Mouse (Mus musculus): ENCODE results near the gene 1110059G10Rik. TPM values are rescaled to one million over a fixed set of nuclear protein-coding genes. Genes with fewer than 3 reads are reported as not detected.

The 1110059G10Rik gene
- 44.0 and 47.3 TPM in 2 replicates for polyA plus RNA-seq (2015; fragmentation: Nextera tagmentation; extraction: Ambion mirVana)

DNA sequence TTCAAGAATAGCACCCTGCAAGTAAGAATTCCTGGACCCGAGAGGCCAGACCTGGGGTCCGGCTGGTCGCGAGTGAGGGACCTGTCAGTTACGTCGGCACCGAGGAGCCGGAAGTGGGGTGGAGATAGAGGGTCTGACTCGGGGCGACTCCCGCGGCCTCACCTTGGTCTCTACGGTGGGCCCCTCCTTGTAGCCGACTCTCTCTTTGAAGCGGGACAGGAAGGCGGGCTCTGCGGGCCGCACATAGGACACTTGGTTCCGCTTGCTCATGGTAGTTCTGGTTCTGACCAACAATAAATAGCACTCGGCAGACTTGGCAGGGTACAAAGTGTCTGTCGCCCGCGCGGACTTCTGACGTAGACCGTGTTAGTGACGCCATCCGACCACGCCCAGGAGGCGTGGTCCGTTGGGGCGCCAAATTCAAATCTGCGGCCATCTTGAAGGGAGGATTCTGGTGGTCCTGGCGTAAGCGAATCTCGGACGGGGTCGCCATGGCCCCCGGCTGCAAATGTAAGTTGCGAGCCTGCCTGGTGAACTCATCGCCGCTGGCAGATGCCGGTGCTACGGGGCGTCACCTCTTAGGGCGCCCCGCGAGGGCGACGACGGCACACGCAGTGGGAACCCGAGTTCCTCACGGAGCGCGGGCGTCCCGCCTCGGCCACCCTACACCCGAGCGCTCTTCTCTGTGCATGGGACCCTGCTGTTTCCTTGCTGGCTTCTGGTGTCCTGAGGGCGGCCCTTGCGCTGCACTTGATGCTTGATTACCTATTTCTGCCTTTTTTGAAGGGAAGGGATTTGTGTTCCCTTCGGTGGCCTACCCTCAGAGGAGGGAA is at the start of gene 1110059G10Rik, which contains the start of gene Kif15:
Gene 1110059G10Rik (minus strand): TSS at position 358 of the 833 bp plus-strand sequence.
Gene Kif15 (plus strand): TSS at position 404 of the 833 bp plus-strand sequence.
- ATAC-seq (replicated peaks; ENCODE audit: low FRiP score, low read depth), result peak; percentile 97
- peak within 1 kb of the TSS; percentile 86 for H3K9ac ChIP-seq (ENCODE audit: low read depth, low read length)
- TF ChIP-seq CTCF (IDR thresholded peaks at IDR 0.05; ENCODE audit: low read depth), result 0 out of 2 replicates have a peak, but pooled peaks have one; percentile 5

GRCm38 (mm10) chr9:122999193-122999586 is 48.4 kb upstream of the 1110059G10Rik start:
- ATAC-seq (replicated peaks; ENCODE audit: low FRiP score, low read depth) (no peak), DNase-seq (ENCODE audit: low spot score) (no peak)
- Histone ChIP-seq H3K27me3 (ENCODE audit: insufficient read depth, low read length) (no peaks in the 10 kb centered on the region), H3K9me3 (replicated peaks; ENCODE audit: low read length) (no peaks in the 10 kb centered on the region), H3K36me3 (ENCODE audit: insufficient read depth, low read length) (peaks cover 41% of the 10 kb centered on the region; the same call in 1 of the 2 replicates), H3K4me1 (replicated peaks; ENCODE audit: insufficient read depth, low read length) (no peaks in the 10 kb centered on the region), H3K4me3 (replicated peaks; ENCODE audit: low read depth, low read length) (no peak overlapping the region), H3K9ac (ENCODE audit: low read depth, low read length) (no peak overlapping the region), H3K27ac (no peak overlapping the region), H3K4me2 (ENCODE audit: low read length) (no peak overlapping the region)
- TF ChIP-seq CTCF (IDR thresholded peaks at IDR 0.05; ENCODE audit: low read depth), result no peak
- 94% methylated on average over 4 of the region's 4 CpGs for WGBS

More for the DNA sequence above, at the start of gene 1110059G10Rik, which contains the start of gene Kif15:
- H3K4me2 ChIP-seq (ENCODE audit: low read length), result peak within 1 kb of the TSS; percentile 72
- H3K4me3 ChIP-seq (replicated peaks; ENCODE audit: low read depth, low read length), result peak within 1 kb of the TSS; percentile 90
- no peaks in the 10 kb centered on the region for H3K27me3 ChIP-seq (ENCODE audit: insufficient read depth, low read length)
- DNase-seq (ENCODE audit: low spot score), result peak; percentile 94
- under 1% methylated on average over 64 of the region's 64 CpGs for WGBS
- H3K9me3 ChIP-seq (replicated peaks; ENCODE audit: low read length), result no peaks in the 10 kb centered on the region
- peaks cover 4% of the 10 kb centered on the region; the same call in 1 of the 2 replicates for H3K36me3 ChIP-seq (ENCODE audit: insufficient read depth, low read length)
- H3K4me1 ChIP-seq (replicated peaks; ENCODE audit: insufficient read depth, low read length), result no peaks in the 10 kb centered on the region
- H3K27ac ChIP-seq, result peak within 1 kb of the TSS; percentile 78

- Histone ChIP-seq H3K36me3 (ENCODE audit: insufficient read depth, low read length) (peaks cover 37% of the 10 kb centered on the region; the same call in 1 of the 2 replicates), H3K9me3 (replicated peaks; ENCODE audit: low read length) (no peaks in the 10 kb centered on the region)
- WGBS, result 90% methylated on average over 10 of the region's 10 CpGs
Observed at GRCm38 (mm10) chr9:122998406-122999192, 47.8 kb upstream of the 1110059G10Rik start.

GRCm38 (mm10) chr9:122928915-122929314 is 21.9 kb downstream of the 1110059G10Rik start:
- H3K9me3 ChIP-seq (replicated peaks; ENCODE audit: low read length), result no peaks in the 10 kb centered on the region
- peaks cover 59% of the 10 kb centered on the region for H3K36me3 ChIP-seq (ENCODE audit: insufficient read depth, low read length)
- 98% methylated on average over 3 of the region's 3 CpGs for WGBS

More at GRCm38 (mm10) chr9:122998406-122999192, 47.8 kb upstream of the 1110059G10Rik start:
- H3K9ac ChIP-seq (ENCODE audit: low read depth, low read length), result no peak overlapping the region
- ATAC-seq (replicated peaks; ENCODE audit: low FRiP score, low read depth) (no peak), DNase-seq (ENCODE audit: low spot score) (no peak)
- H3K4me1 ChIP-seq (replicated peaks; ENCODE audit: insufficient read depth, low read length), result no peaks in the 10 kb centered on the region
- H3K27me3 ChIP-seq (ENCODE audit: insufficient read depth, low read length), result no peaks in the 10 kb centered on the region
- no peak overlapping the region for H3K27ac ChIP-seq
- no peak overlapping the region for H3K4me3 ChIP-seq (replicated peaks; ENCODE audit: low read depth, low read length)
- H3K4me2 ChIP-seq (ENCODE audit: low read length), result no peak overlapping the region
- TF ChIP-seq CTCF (IDR thresholded peaks at IDR 0.05; ENCODE audit: low read depth), result no peak

GRCm38 (mm10) chr9:122922936-122923381 is 27.8 kb downstream of the 1110059G10Rik start, which contains the start of gene Zfp105:
Gene Zfp105, plus strand, starts transcription at chr9:122923072.
- H3K4me3 ChIP-seq (replicated peaks; ENCODE audit: low read depth, low read length), result peak within 1 kb of the TSS; percentile 66
- no peaks in the 10 kb centered on the region for H3K27me3 ChIP-seq (ENCODE audit: insufficient read depth, low read length)
- H3K36me3 ChIP-seq (ENCODE audit: insufficient read depth, low read length), result peaks cover 27% of the 10 kb centered on the region
- H3K4me1 ChIP-seq (replicated peaks; ENCODE audit: insufficient read depth, low read length), result no peaks in the 10 kb centered on the region
- H3K4me2 ChIP-seq (ENCODE audit: low read length), result peak within 1 kb of the TSS; percentile 64
- H3K9me3 ChIP-seq (replicated peaks; ENCODE audit: low read length), result no peaks in the 10 kb centered on the region
- H3K27ac ChIP-seq, result peak within 1 kb of the TSS; percentile 42; the same call in 1 of the 2 replicates
- ATAC-seq (replicated peaks; ENCODE audit: low FRiP score, low read depth), result peak; percentile 95
- whole genome bisulfite sequencing, result under 1% methylated on average over 43 of the region's 43 CpGs
- no peak for TF ChIP-seq CTCF (IDR thresholded peaks at IDR 0.05; ENCODE audit: low read depth)
- DNase-seq (ENCODE audit: low spot score), result peak; percentile 92
- peak within 1 kb of the TSS; percentile 89 for H3K9ac ChIP-seq (ENCODE audit: low read depth, low read length)

More at GRCm38 (mm10) chr9:122928915-122929314, 21.9 kb downstream of the 1110059G10Rik start:
- no peak for DNase-seq (ENCODE audit: low spot score)
- no peak for ATAC-seq (replicated peaks; ENCODE audit: low FRiP score, low read depth)
- H3K27ac ChIP-seq, result no peak overlapping the region
- TF ChIP-seq CTCF (IDR thresholded peaks at IDR 0.05; ENCODE audit: low read depth), result no peak
- no peak overlapping the region for H3K9ac ChIP-seq (ENCODE audit: low read depth, low read length)
- no peaks in the 10 kb centered on the region for H3K27me3 ChIP-seq (ENCODE audit: insufficient read depth, low read length)
- no peak overlapping the region for H3K4me3 ChIP-seq (replicated peaks; ENCODE audit: low read depth, low read length)
- H3K4me2 ChIP-seq (ENCODE audit: low read length), result no peak overlapping the region
- no peaks in the 10 kb centered on the region for H3K4me1 ChIP-seq (replicated peaks; ENCODE audit: insufficient read depth, low read length)

DNA sequence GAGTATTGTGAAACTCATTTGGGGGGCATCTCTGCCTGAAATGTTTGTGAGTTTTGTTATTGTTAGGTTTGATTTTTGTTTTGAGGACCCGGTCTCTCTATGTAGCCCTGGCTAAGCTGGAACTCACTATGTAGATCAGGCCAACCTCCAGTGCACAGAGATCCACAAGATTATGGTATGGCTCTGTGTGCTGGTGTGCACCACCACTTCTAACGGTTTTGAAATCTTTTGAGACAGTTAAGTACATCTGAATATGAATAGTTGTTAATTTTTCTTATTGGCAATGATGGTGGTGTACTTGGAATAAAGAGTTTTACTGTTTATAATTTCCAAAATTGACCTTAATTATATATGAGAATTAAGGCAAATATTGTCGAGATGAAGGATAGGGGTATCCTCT is 28.4 kb downstream of the 1110059G10Rik start:
- DNase-seq (ENCODE audit: low spot score) (no peak), ATAC-seq (replicated peaks; ENCODE audit: low FRiP score, low read depth) (no peak)
- H3K27ac ChIP-seq, result no peak overlapping the region
- no peak overlapping the region for H3K9ac ChIP-seq (ENCODE audit: low read depth, low read length)
- no peaks in the 10 kb centered on the region for H3K27me3 ChIP-seq (ENCODE audit: insufficient read depth, low read length)
- peak overlapping the region; percentile 64 for H3K4me2 ChIP-seq (ENCODE audit: low read length)
- TF ChIP-seq CTCF (IDR thresholded peaks at IDR 0.05; ENCODE audit: low read depth), result no peak
- WGBS, result 24% methylated on average over 3 of the region's 3 CpGs
- H3K4me1 ChIP-seq (replicated peaks; ENCODE audit: insufficient read depth, low read length), result no peaks in the 10 kb centered on the region
- H3K4me3 ChIP-seq (replicated peaks; ENCODE audit: low read depth, low read length), result peak overlapping the region; percentile 66
- H3K36me3 ChIP-seq (ENCODE audit: insufficient read depth, low read length), result peaks cover 23% of the 10 kb centered on the region
- no peaks in the 10 kb centered on the region for H3K9me3 ChIP-seq (replicated peaks; ENCODE audit: low read length)

All from kidney, postnatal 0 days (tissue).